Comparison of ENCODE assay signal across 12 mouse cellular contexts in the genomic region with DNA sequence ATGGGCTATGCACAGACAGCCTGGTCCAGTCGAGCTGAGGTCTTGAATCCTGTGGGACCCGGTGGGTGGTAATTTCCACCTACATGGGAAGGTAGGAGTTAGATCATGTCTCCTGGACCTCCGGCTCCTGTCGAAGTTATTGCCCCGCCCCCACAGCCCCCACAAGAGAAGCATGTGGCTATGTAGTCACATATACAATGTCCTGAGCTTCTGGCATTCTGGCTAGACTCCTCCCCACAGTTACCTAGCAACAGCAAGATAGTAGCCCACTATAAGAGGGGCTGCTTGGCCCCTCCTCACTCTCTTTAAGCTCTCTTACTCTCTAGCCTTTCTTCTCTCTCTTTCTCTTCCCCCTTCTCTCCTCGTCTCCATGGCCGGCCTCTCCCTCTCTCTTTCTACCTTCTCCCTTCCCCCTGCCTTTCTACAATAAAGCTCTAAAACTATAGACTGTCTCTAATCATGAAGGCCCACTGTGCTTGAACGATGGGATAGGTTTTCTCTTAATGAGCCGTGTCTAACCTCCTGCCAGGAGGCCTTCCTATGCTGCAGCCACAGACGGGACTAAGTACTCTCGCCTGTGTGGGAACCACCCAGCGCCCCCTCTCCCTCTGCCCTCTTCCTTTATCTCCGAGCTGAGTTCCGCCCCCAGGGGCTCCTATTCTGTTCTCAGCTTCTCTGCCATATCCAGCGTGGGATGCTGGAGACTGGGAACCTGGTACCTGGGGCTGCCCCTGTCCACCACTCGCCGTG. TPM values are rescaled to one million over a fixed set of nuclear protein-coding genes. Genes with fewer than 3 reads are reported as not detected.
DNase-seq lines count a peak whose midpoint lies in the region; ATAC-seq and TF ChIP-seq lines count a peak whose summit lies in the region.
"Had no signal": no experiment of that assay in that cellular context is flagged by ENCODE, and none has a peak within 500 bp of the region (broad histone marks: within the 10 kb centered on the region; RNA-seq: fewer than 3 reads in every experiment).

No protein-coding gene starts in this region.

- 24% methylated on average over 17 of the region's 17 CpGs for WGBS in forebrain, embryonic 15.5 days
- 36% methylated on average over 17 of the region's 17 CpGs for WGBS in midbrain, embryonic 10.5 days

- H3K9ac ChIP-seq in forebrain, embryonic 15.5 days (replicated peaks), result no peak overlapping the region

- peaks cover 42% of the 10 kb centered on the region for H3K4me1 ChIP-seq in E14TG2a.4 (replicated peaks; ENCODE audit: low read depth, low read length)
- peaks cover 8% of the 10 kb centered on the region for H3K4me1 ChIP-seq in forebrain, embryonic 15.5 days
- H3K4me1 ChIP-seq in midbrain, embryonic 10.5 days, result peaks cover 27% of the 10 kb centered on the region

- ATAC-seq in forebrain, embryonic 15.5 days (replicated peaks), result peak; percentile 70

- peaks cover 72% of the 10 kb centered on the region for H3K27me3 ChIP-seq in E14TG2a.4 (ENCODE audit: insufficient read depth, low read length)
- H3K27me3 ChIP-seq in forebrain, embryonic 15.5 days, result no peaks in the 10 kb centered on the region
- no peaks in the 10 kb centered on the region for H3K27me3 ChIP-seq in midbrain, embryonic 10.5 days (ENCODE audit: low read depth, poor library complexity, severe bottlenecking)

- no peaks in the 10 kb centered on the region for H3K9me3 ChIP-seq in E14TG2a.4 (ENCODE audit: low read length)
- no peaks in the 10 kb centered on the region for H3K9me3 ChIP-seq in forebrain, embryonic 15.5 days
- no peaks in the 10 kb centered on the region for H3K9me3 ChIP-seq in midbrain, embryonic 10.5 days (replicated peaks)

- H3K36me3 ChIP-seq in E14TG2a.4 (ENCODE audit: insufficient read depth, low read length), result no peaks in the 10 kb centered on the region
- no peaks in the 10 kb centered on the region for H3K36me3 ChIP-seq in forebrain, embryonic 15.5 days
- no peaks in the 10 kb centered on the region for H3K36me3 ChIP-seq in midbrain, embryonic 10.5 days

- peak overlapping the region; percentile 55 for H3K4me3 ChIP-seq in E14TG2a.4 (replicated peaks; ENCODE audit: low read length)
- H3K4me3 ChIP-seq in forebrain, embryonic 15.5 days, result no peak overlapping the region
- H3K4me3 ChIP-seq in midbrain, embryonic 10.5 days, result 0 out of 2 replicates have a peak overlapping the region, but pooled peaks have one; percentile 4

- H3K4me2 ChIP-seq in forebrain, embryonic 15.5 days (replicated peaks), result no peak overlapping the region

- peak; percentile 57 for DNase-seq in embryo, embryonic 10 days (ENCODE audit: low spot score)
- DNase-seq in midbrain, embryonic 10.5 days (ENCODE audit: low spot score), result peak; percentile 46
- DNase-seq in urinary bladder, adult 18-20 months (ENCODE audit: low spot score in 2 of 2), result no peak
- no peak for DNase-seq in adrenal gland, postnatal 14 days
- no peak for DNase-seq in spleen, postnatal 14 days (ENCODE audit: low spot score in 2 of 2)
- DNase-seq: cerebellum, adult 8-10 months; heart, postnatal 4 days; layer of hippocampus, adult 9-11 months had no signal

- H3K27ac ChIP-seq in forebrain, embryonic 15.5 days (replicated peaks), result no peak overlapping the region
- H3K27ac ChIP-seq in midbrain, embryonic 10.5 days (replicated peaks), result peak overlapping the region; percentile 78
- H3K27ac ChIP-seq: macrophage had no signal

- TF ChIP-seq CTCF in E14TG2a.4 (conservative IDR thresholded peaks at IDR 0.05; ENCODE audit: low read length), result no peak

RNA-seq across cellular contexts. Expression of a gene that starts 12.3 kb away (rescaled TPM):
- 1.1 and 1.3 TPM in 2 replicates for polyA plus RNA-seq in forebrain, embryonic 15.5 days (2015; fragmentation: Nextera tagmentation; extraction: Ambion mirVana)
- 0.25 and 0.40 TPM in 2 replicates for polyA plus RNA-seq in midbrain, embryonic 10.5 days (2016; fragmentation: Nextera tagmentation; extraction: Ambion mirVana)
- total RNA-seq in adrenal gland, postnatal 14 days (2021), result 0.23 TPM in 1 of 2 replicates, not detected in the other
- total RNA-seq: heart, postnatal 4 days; liver, adult 2 months had no signal
- polyA plus RNA-seq: liver, adult 2 months had no signal

RNA-seq across cellular contexts. Expression of a gene that starts 31.4 kb away (rescaled TPM):
- polyA plus RNA-seq in forebrain, embryonic 15.5 days (2015; fragmentation: Nextera tagmentation; extraction: Ambion mirVana), result not detected in 2 replicates
- polyA plus RNA-seq in midbrain, embryonic 10.5 days (2016; fragmentation: Nextera tagmentation; extraction: Ambion mirVana), result not detected in 2 replicates
- total RNA-seq in adrenal gland, postnatal 14 days (2021), result 2.4 TPM in 1 of 2 replicates, not detected in the other
- total RNA-seq: heart, postnatal 4 days; liver, adult 2 months had no signal
- polyA plus RNA-seq: macrophage had no signal

Comparison
In these comparisons a context has a peak if more than half of its experiments do, and no peak if none do; other contexts are left out.
1. DNase-seq: peak in embryo, embryonic 10 days (single experiment) and midbrain, embryonic 10.5 days (single experiment); none in urinary bladder, adult 18-20 months (0 of 2), adrenal gland, postnatal 14 days (single experiment) and spleen, postnatal 14 days (0 of 2).